ENCODE assay signal across 10 mouse cellular contexts in the genomic region with DNA sequence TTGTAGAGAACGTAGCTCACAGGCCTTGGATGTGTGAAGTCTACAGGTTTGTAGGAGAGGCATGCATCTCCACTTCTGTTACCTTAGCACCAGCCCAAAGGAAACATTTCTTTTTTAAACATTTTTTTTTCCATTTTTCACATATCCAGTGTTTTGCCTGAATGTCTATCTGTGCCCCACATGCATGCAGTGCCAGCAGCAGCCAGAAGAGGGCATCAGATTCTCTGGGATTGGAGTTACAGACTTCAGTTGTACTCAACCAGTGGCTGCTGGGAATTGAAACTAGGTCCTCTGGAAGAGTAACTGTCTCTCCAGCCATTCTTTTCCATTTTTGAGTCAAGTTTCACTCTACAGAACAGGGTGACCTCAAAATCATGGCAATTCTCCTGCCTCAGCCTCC. TPM values are rescaled to one million over a fixed set of nuclear protein-coding genes. Genes with fewer than 3 reads are reported as not detected.
DNase-seq lines count a peak whose midpoint lies in the region; ATAC-seq and TF ChIP-seq lines count a peak whose summit lies in the region.
"Had no signal": no experiment of that assay in that cellular context is flagged by ENCODE, and none has a peak within 500 bp of the region (broad histone marks: within the 10 kb centered on the region; RNA-seq: fewer than 3 reads in every experiment).

No protein-coding gene starts in this region.

- H3K4me3 ChIP-seq in hindbrain, embryonic 11.5 days (ENCODE audit: low read depth, low read length) = no peak overlapping the region
- H3K4me3 ChIP-seq in hindbrain, embryonic 12.5 days = no peak overlapping the region
- H3K4me3 ChIP-seq in bone marrow macrophage, adult 2 months (ENCODE audit: insufficient read depth, low read length) = no peak overlapping the region
- H3K4me3 ChIP-seq in heart, embryonic 12.5 days = no peak overlapping the region
- H3K4me3 ChIP-seq: forebrain, embryonic 10.5 days had no signal

- peak; percentile 45; the same call in 1 of the 2 replicates for TF ChIP-seq CTCF in bone marrow macrophage, adult 2 months (IDR thresholded peaks at IDR 0.05; ENCODE audit: low read depth, low read length)

- no peak for TF ChIP-seq POLR2A in bone marrow macrophage, adult 2 months (IDR thresholded peaks at IDR 0.05; ENCODE audit: borderline replicate concordance, low read depth, low read length)

- no peak overlapping the region for H3K9ac ChIP-seq in hindbrain, embryonic 11.5 days (ENCODE audit: low read depth, low read length)
- no peak overlapping the region for H3K9ac ChIP-seq in hindbrain, embryonic 12.5 days
- H3K9ac ChIP-seq in heart, embryonic 12.5 days = no peak overlapping the region

- no peak overlapping the region for H3K4me2 ChIP-seq in hindbrain, embryonic 11.5 days (replicated peaks; ENCODE audit: low read depth, low read length)
- no peak overlapping the region for H3K4me2 ChIP-seq in hindbrain, embryonic 12.5 days (replicated peaks)
- H3K4me2 ChIP-seq in heart, embryonic 12.5 days = no peak overlapping the region

- H3K27ac ChIP-seq in hindbrain, embryonic 11.5 days (ENCODE audit: low read depth, low read length) = no peak overlapping the region
- H3K27ac ChIP-seq in hindbrain, embryonic 12.5 days = no peak overlapping the region
- no peak overlapping the region for H3K27ac ChIP-seq in bone marrow macrophage, adult 2 months (ENCODE audit: insufficient read depth, low read depth, low read length)
- H3K27ac ChIP-seq in heart, embryonic 12.5 days (ENCODE audit: poor library complexity, severe bottlenecking) = no peak overlapping the region
- H3K27ac ChIP-seq: forebrain, embryonic 10.5 days had no signal

- H3K4me1 ChIP-seq in hindbrain, embryonic 11.5 days (replicated peaks; ENCODE audit: control insufficient read depth, insufficient read depth, low read length) = no peaks in the 10 kb centered on the region
- H3K4me1 ChIP-seq in hindbrain, embryonic 12.5 days = peaks cover 5% of the 10 kb centered on the region
- no peaks in the 10 kb centered on the region for H3K4me1 ChIP-seq in bone marrow macrophage, adult 2 months (ENCODE audit: control insufficient read depth, insufficient read depth, low read length)
- H3K4me1 ChIP-seq in heart, embryonic 12.5 days (replicated peaks) = peaks cover 10% of the 10 kb centered on the region; the same call in 1 of the 2 replicates

- peaks cover 7% of the 10 kb centered on the region for H3K27me3 ChIP-seq in hindbrain, embryonic 11.5 days (ENCODE audit: control insufficient read depth, insufficient read depth, low read length)
- peaks cover 20% of the 10 kb centered on the region for H3K27me3 ChIP-seq in hindbrain, embryonic 12.5 days
- H3K27me3 ChIP-seq in heart, embryonic 12.5 days (replicated peaks) = peaks cover 41% of the 10 kb centered on the region

- peak; percentile 51 for DNase-seq in hindbrain, embryonic 11.5 days (ENCODE audit: low spot score)
- peak; percentile 56 for DNase-seq in right cerebral cortex, postnatal 4 days
- DNase-seq in right cerebral cortex, postnatal 36 days (ENCODE audit: low spot score in 2 of 2) = no peak
- peak; percentile 24 for DNase-seq in thymus, postnatal 0 days (ENCODE audit: low spot score)
- no peak for DNase-seq in heart, adult 9 months (ENCODE audit: low spot score in 2 of 2)

- WGBS in hindbrain, embryonic 11.5 days = 100% methylated on average over 1 of the region's 1 CpGs
- WGBS in hindbrain, embryonic 12.5 days = 100% methylated on average over 1 of the region's 1 CpGs
- WGBS in heart, embryonic 12.5 days = 100% methylated on average over 1 of the region's 1 CpGs

- H3K9me3 ChIP-seq in hindbrain, embryonic 11.5 days (ENCODE audit: control insufficient read depth, low read length) = no peaks in the 10 kb centered on the region
- H3K9me3 ChIP-seq in hindbrain, embryonic 12.5 days (replicated peaks) = 0 out of 2 replicates have a peak, but pooled peaks cover 9% of the 10 kb centered on the region
- H3K9me3 ChIP-seq in heart, embryonic 12.5 days (replicated peaks) = peaks cover 51% of the 10 kb centered on the region

- no peak for ATAC-seq in hindbrain, embryonic 11.5 days (ENCODE audit: low FRiP score)
- no peak for ATAC-seq in hindbrain, embryonic 12.5 days (ENCODE audit: low FRiP score)
- no peak for ATAC-seq in heart, embryonic 12.5 days (ENCODE audit: insufficient number of reproducible peaks, low FRiP score)

- peaks cover 10% of the 10 kb centered on the region for H3K36me3 ChIP-seq in hindbrain, embryonic 11.5 days (ENCODE audit: control insufficient read depth, insufficient read depth, low read length)
- peaks cover 38% of the 10 kb centered on the region for H3K36me3 ChIP-seq in hindbrain, embryonic 12.5 days
- peaks cover 45% of the 10 kb centered on the region for H3K36me3 ChIP-seq in heart, embryonic 12.5 days

RNA-seq across cellular contexts. Expression of gene Polrmt, which starts 13.9 kb away (rescaled TPM):
- polyA plus RNA-seq in hindbrain, embryonic 11.5 days (2014; fragmentation: Nextera tagmentation; extraction: Ambion mirVana) = 23.5 and 26.8 TPM in 2 replicates
- 42.7 and 47.5 TPM in 2 replicates for polyA plus RNA-seq in hindbrain, embryonic 12.5 days (2016; fragmentation: Nextera tagmentation; extraction: Ambion mirVana)
- 18.8 and 19.8 TPM in 2 replicates for polyA plus RNA-seq in bone marrow macrophage, adult 2 months (2012; ENCODE audit: insufficient read depth, insufficient read length, missing spikeins)
- polyA plus RNA-seq in thymus, postnatal 0 days (2015; fragmentation: Nextera tagmentation; extraction: Ambion mirVana) = 35.2 and 39.5 TPM in 2 replicates
- polyA plus RNA-seq in heart, embryonic 12.5 days (2016; fragmentation: Nextera tagmentation; extraction: Ambion mirVana) = 35.4 and 35.9 TPM in 2 replicates

RNA-seq across cellular contexts. Expression of gene Hcn2, which starts 16.1 kb away (rescaled TPM):
- polyA plus RNA-seq in hindbrain, embryonic 11.5 days (2014; fragmentation: Nextera tagmentation; extraction: Ambion mirVana) = 0.15 and 0.20 TPM in 2 replicates
- polyA plus RNA-seq in hindbrain, embryonic 12.5 days (2016; fragmentation: Nextera tagmentation; extraction: Ambion mirVana) = 0.45 and 0.48 TPM in 2 replicates
- 0.86 and 1.3 TPM in 2 replicates for polyA plus RNA-seq in bone marrow macrophage, adult 2 months (2012; ENCODE audit: insufficient read depth, insufficient read length, missing spikeins)
- 0.05 TPM in 1 of 2 replicates, not detected in the other for polyA plus RNA-seq in thymus, postnatal 0 days (2015; fragmentation: Nextera tagmentation; extraction: Ambion mirVana)
- polyA plus RNA-seq in heart, embryonic 12.5 days (2016; fragmentation: Nextera tagmentation; extraction: Ambion mirVana) = not detected in 2 replicates
- polyA plus RNA-seq: forebrain, embryonic 10.5 days; limb, embryonic 11.5 days had no signal

RNA-seq across cellular contexts. Expression of gene Fgf22, which starts 22.4 kb away (rescaled TPM):
- polyA plus RNA-seq in hindbrain, embryonic 11.5 days (2014; fragmentation: Nextera tagmentation; extraction: Ambion mirVana) = 0.18 and 0.48 TPM in 2 replicates
- 0.42 and 0.72 TPM in 2 replicates for polyA plus RNA-seq in hindbrain, embryonic 12.5 days (2016; fragmentation: Nextera tagmentation; extraction: Ambion mirVana)
- polyA plus RNA-seq in bone marrow macrophage, adult 2 months (2012; ENCODE audit: insufficient read depth, insufficient read length, missing spikeins) = not detected in 2 replicates
- 0.23 TPM in 1 of 2 replicates, not detected in the other for polyA plus RNA-seq in thymus, postnatal 0 days (2015; fragmentation: Nextera tagmentation; extraction: Ambion mirVana)
- 0.22 and 0.38 TPM in 2 replicates for polyA plus RNA-seq in heart, embryonic 12.5 days (2016; fragmentation: Nextera tagmentation; extraction: Ambion mirVana)

RNA-seq across cellular contexts. Expression of gene Bsg, which starts 28.2 kb away (rescaled TPM):
- 595 and 605 TPM in 2 replicates for polyA plus RNA-seq in hindbrain, embryonic 11.5 days (2014; fragmentation: Nextera tagmentation; extraction: Ambion mirVana)
- polyA plus RNA-seq in hindbrain, embryonic 12.5 days (2016; fragmentation: Nextera tagmentation; extraction: Ambion mirVana) = 658 and 661 TPM in 2 replicates
- polyA plus RNA-seq in bone marrow macrophage, adult 2 months (2012; ENCODE audit: insufficient read depth, insufficient read length, missing spikeins) = 300 and 307 TPM in 2 replicates
- polyA plus RNA-seq in thymus, postnatal 0 days (2015; fragmentation: Nextera tagmentation; extraction: Ambion mirVana) = 376 and 398 TPM in 2 replicates
- 1,289 and 1,310 TPM in 2 replicates for polyA plus RNA-seq in heart, embryonic 12.5 days (2016; fragmentation: Nextera tagmentation; extraction: Ambion mirVana)

RNA-seq across cellular contexts. Expression of gene Rnf126, which starts 34.3 kb away (rescaled TPM):
- polyA plus RNA-seq in hindbrain, embryonic 11.5 days (2014; fragmentation: Nextera tagmentation; extraction: Ambion mirVana) = 79.4 and 80.5 TPM in 2 replicates
- 103 and 108 TPM in 2 replicates for polyA plus RNA-seq in hindbrain, embryonic 12.5 days (2016; fragmentation: Nextera tagmentation; extraction: Ambion mirVana)
- 23.3 and 27.6 TPM in 2 replicates for polyA plus RNA-seq in bone marrow macrophage, adult 2 months (2012; ENCODE audit: insufficient read depth, insufficient read length, missing spikeins)
- polyA plus RNA-seq in thymus, postnatal 0 days (2015; fragmentation: Nextera tagmentation; extraction: Ambion mirVana) = 74.1 and 80.0 TPM in 2 replicates
- 78.7 and 78.9 TPM in 2 replicates for polyA plus RNA-seq in heart, embryonic 12.5 days (2016; fragmentation: Nextera tagmentation; extraction: Ambion mirVana)

Comparison
In these comparisons a context has a peak if more than half of its experiments do, and no peak if none do; other contexts are left out.
1. DNase-seq: peak in hindbrain, embryonic 11.5 days (single experiment), right cerebral cortex, postnatal 4 days (single experiment) and thymus, postnatal 0 days (single experiment); none in right cerebral cortex, postnatal 36 days (0 of 2) and heart, adult 9 months (0 of 2).